Mouse (Mus musculus) left cerebral cortex, adult 2 months (tissue): ENCODE measurements around the gene Pcbp3. TPM values are rescaled to one million over a fixed set of nuclear protein-coding genes. Genes with fewer than 3 reads are reported as not detected.
A peak's percentile ranks its signal among the peaks of the same experiment; 100 is the strongest.

Experiments used
- DNase-seq, 2 experiments: peaks; one replicate each; pipeline ENCODE4 v3.0.0; 2021 to 2022; ENCODE audit warnings: low spot score in 2 of 2, mixed read lengths in 1 of 2; ENCODE audit errors: extremely low spot score in 1 of 2
- H3K27ac ChIP-seq: fragments of 200-600 bp; 2 replicates; pipeline ENCODE4 v1.8.1; 2022
- H3K4me3 ChIP-seq: fragments of 200-600 bp; 2 replicates; pipeline ENCODE4 v1.8.1; 2022
- CTCF ChIP-seq: fragments of 200-600 bp; IDR thresholded peaks from 2 replicates; pipeline ENCODE4 v1.8.1; 2022; ENCODE audit warnings: antibody characterized with exemption, mild to moderate bottlenecking, moderate library complexity
- intact Hi-C: fragments of 180-260 bp; cut with DNase I; formaldehyde crosslinking; loops from one replicate; pipeline ENCODE4 v1.15.1; 2025
- total RNA-seq, 2 experiments: library from RNA; stranded (reverse); gene quantifications; 2 replicates each; pipeline ENCODE4 v1.2.3; 2021

The Pcbp3 gene
- total RNA-seq, 2 experiments from 2014 or later = 60.8 to 62.2 TPM

DNA sequence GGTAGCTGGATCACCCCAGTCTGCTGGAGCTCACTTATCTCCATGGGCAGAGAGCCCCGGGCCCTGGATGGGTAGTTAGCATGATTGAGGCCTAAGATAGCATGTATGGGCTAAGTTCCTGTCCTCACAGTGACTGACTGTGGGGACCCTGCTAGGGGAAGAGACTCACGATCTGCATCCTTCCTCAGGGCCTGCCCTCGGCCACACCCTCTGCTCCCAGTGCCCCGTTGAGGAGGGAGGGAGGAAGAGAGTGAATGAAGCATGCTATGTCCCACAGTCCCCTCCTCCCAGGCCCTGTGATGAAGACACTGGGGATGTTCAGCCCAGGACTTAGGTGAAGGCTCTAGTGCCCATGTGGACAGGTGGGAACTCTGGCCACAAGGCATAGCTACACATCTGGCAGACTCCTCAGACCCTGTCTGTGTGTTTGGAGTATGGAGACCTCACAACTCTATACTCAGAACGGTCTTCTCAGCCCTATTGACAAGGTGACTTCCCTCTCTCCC, 237.4 kb downstream of the Pcbp3 start:
- H3K4me3 ChIP-seq = no peak overlapping the region
- TF ChIP-seq CTCF = no peak
- H3K27ac ChIP-seq = no peak overlapping the region
- intact Hi-C loops = no loop called here
- DNase-seq = peak in 1 of 2 experiments; percentile 7

DNA sequence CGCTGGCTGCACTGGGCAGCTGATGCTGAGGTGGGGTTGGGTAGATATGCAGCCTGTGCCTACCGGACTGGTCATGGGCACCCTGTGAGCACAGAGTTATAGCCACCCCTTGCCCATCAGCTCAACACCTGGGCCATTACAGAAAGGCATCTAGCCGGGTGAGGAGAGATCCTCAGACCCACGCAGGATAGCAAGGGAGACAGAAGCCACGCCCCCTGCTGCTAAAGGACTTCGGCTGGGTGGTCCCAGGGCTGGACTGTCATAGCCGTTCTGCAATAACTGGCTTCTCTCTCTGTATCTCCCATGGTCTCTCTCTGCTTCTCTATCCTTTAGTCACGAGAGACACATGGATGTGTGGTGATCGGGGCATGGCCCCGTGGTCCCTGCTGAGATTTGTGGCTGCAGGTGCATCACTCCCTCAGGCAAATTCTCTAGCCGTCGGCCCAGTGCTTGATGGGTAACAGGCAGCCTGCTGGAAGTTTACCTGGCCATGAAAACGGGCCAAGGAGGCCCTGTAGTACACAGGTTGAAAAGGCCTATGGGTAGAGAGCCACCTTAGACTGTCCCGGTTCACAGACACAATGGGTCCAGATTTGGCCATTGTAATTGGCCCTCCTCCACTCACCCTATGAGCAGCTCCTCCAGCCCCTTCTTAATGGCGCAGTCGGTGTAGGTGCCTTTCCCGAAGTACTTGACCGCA, 238.8 kb downstream of the Pcbp3 start:
- intact Hi-C loops = no loop called here
- Histone ChIP-seq H3K4me3 (no peak overlapping the region), H3K27ac (no peak overlapping the region)
- no peak for DNase-seq
- no peak for TF ChIP-seq CTCF

DNA sequence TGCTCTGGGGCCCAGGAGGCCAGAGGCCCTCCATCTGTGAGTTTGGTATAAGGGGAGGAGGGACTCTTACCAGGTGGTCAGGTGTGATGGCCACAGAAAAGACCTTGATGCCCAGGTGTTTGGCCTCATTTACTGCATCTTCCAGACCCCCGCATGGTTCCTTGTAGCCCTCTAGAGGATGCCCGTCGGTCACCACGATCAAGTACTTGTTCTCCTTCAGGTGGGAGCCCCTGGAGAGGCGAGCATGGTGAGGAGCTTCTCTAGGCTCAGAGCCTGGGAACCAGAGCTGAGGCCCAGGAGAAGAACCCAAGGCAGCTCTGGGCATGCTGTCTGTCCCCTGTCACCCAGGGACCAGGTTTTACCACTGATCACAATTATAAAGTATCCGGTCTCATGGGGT, 239.9 kb downstream of the Pcbp3 start:
- intact Hi-C loops = no loop called here
- no peak overlapping the region for H3K4me3 ChIP-seq
- H3K27ac ChIP-seq = no peak overlapping the region
- no peak for TF ChIP-seq CTCF
- no peak for DNase-seq

DNA sequence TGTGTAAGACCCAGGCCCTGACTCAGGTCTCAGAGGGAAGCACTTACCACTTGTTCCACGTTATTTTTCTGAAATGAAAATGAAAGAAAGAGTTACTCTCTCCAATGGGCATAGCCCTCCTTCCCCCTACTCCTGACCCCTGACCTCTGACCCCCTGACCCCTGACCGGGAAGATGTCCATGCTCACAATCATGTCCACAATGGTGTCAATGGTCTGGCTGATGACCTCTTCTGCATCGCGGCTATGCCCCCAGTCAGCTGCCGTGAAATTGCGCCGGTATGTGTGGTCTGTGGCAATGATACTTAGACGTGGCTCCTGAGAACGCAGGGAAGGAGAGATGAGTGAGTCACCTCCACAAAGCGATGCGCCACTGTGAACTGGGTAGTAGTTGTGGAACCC, 240.5 kb downstream of the Pcbp3 start:
- intact Hi-C loops = no loop called here
- H3K4me3 ChIP-seq = no peak overlapping the region
- H3K27ac ChIP-seq = no peak overlapping the region
- no peak for DNase-seq
- no peak for TF ChIP-seq CTCF

DNA sequence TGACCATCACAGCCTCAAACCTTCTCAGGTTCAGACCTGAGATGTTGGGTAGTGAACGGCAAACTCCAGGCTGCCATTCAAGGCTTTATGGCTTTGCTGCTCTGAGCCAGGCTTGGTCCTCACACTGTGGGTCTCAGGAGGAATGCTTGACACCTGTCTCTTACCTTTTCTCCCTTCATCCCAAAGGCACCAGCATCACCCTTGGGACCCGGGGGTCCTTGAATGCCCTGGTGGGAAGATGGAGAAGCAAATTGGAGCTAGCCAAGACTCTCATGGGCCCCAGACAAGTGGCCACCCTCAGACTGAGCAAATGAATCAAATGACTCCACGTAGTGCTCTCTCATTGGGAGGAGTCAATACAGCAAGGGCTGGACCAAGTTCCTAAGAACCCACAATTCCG, 244.1 kb downstream of the Pcbp3 start:
- no peak for TF ChIP-seq CTCF
- Histone ChIP-seq H3K27ac (no peak overlapping the region), H3K4me3 (no peak overlapping the region)
- DNase-seq = no peak
- intact Hi-C loops = no loop called here

DNA sequence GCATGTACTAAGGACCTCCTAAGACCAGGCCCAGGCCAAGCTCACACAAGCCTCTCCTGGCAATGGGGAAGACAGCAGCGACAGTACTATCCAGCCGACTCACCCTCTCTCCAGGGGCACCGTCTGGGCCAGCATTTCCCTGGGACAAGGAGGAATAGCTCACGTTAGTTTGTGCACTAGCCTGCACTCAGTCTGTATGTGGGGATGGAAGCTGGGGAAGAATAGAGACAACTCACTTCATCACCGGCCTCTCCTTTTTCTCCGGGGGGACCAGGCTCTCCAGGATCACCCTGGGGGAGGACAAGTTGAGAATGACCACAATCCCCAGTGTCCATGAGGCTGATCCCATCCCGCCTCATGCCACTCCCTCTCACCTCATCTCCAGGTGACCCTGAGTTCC, 244.7 kb downstream of the Pcbp3 start:
- intact Hi-C loops = no loop called here
- DNase-seq = no peak
- Histone ChIP-seq H3K27ac (no peak overlapping the region), H3K4me3 (no peak overlapping the region)
- TF ChIP-seq CTCF = no peak

DNA sequence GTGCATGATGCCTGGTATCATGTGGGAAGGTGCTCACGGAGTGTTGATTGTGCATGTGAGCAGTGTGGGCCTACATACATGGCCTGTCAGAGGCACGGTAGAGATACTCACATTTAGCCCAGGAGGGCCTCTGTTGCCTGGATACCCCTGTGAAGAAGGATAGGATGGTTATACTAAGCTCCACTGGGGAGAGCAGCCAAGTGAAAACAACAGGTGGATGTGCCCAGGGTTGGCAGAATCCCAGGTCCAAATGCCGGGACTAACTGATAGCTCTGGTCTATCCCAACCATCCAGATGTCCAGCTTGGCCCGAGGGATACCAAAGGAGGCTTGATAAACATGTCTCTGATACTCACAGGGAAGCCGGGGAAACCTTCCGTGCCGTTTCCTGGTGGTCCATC, 247.4 kb downstream of the Pcbp3 start:
- Histone ChIP-seq H3K4me3 (no peak overlapping the region), H3K27ac (no peak overlapping the region)
- intact Hi-C loops = no loop called here
- DNase-seq = no peak
- no peak for TF ChIP-seq CTCF

DNA sequence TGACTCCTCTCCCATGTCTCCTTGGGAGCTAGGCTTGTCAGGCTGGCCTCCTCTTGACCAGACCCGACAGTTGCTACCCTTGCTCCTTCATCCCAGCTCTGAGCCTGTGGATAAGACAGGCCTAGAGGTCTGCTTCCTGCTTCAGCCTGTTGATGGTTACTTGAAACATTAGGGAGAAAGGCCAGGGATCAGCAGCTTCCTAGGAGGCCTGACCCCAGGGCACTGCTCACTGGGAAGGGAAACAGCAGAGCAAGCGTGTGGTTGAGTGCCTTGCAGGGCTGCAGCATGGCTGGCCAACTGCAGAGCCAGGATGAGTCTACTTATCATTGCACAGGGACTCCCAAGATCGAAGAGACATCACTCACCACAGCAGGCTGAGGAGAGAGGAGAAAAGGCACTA, 249.2 kb downstream of the Pcbp3 start:
- Histone ChIP-seq H3K4me3 (no peak overlapping the region), H3K27ac (no peak overlapping the region)
- intact Hi-C loops = no loop called here
- DNase-seq = no peak
- TF ChIP-seq CTCF = no peak

Other genes starting within 250 kb of the Pcbp3 start
- 10 to 100 TPM; 37.5 to 51.9 TPM for gene Col6a1, start 235.7 kb downstream of the Pcbp3 start, total RNA-seq
- gene Slc19a1, start 70.4 kb upstream of the Pcbp3 start, total RNA-seq = 10 to 100 TPM; 23.9 to 27.0 TPM
- gene Col18a1, start 204.7 kb upstream of the Pcbp3 start, total RNA-seq = 1 to 10 TPM; 3.6 to 3.8 TPM